Mouse (Mus musculus) heart, adult 18-20 months (tissue): ENCODE measurements around the gene Gm136. TPM values are rescaled to one million over a fixed set of nuclear protein-coding genes. Genes with fewer than 3 reads are reported as not detected.
A peak's percentile ranks its signal among the peaks of the same experiment; 100 is the strongest.
"Not testable (repeated sequence)": the region's sequence is repeated elsewhere in the genome, so short reads cannot be mapped to it uniquely, and the experiment has no call there.

Source experiments
- DNase-seq, 2 experiments: peaks; one replicate each; pipeline ENCODE4 v3.0.0; 2021 to 2022; ENCODE audit warnings: mixed read lengths in 1 of 2
- long read RNA-seq, 2 experiments: library from polyadenylated mRNA; stranded (forward); transcript quantifications; one replicate each; pipeline ENCODE4 v2.0.0; 2021
- total RNA-seq, 2 experiments: library from RNA; stranded (reverse); gene quantifications; 2 replicates each; pipeline ENCODE4 v1.2.3; 2021

Gene Gm136
- not detected for total RNA-seq
- long read RNA-seq, experiment 1, result 0 reads
- long read RNA-seq, experiment 2, result 0 reads

GRCm38 (mm10) chr4:34756163-34756562 is at the start of gene Gm136:
Gene Gm136 (minus strand): TSS chr4:34756263.
- no peak for DNase-seq

GRCm38 (mm10) chr4:34801166-34802034 is 45.3 kb upstream of the Gm136 start:
- DNase-seq, result no peak

GRCm38 (mm10) chr4:34798005-34798404 is 41.9 kb upstream of the Gm136 start:
- no peak for DNase-seq

- no peak for DNase-seq
These were observed 41.4 kb upstream of the Gm136 start for GRCm38 (mm10) chr4:34797294-34797983.

- DNase-seq, result no peak
These were observed 40.2 kb upstream of the Gm136 start for GRCm38 (mm10) chr4:34796294-34796693.

GRCm38 (mm10) chr4:34786476-34786875 is 30.4 kb upstream of the Gm136 start:
- DNase-seq, result no peak

GRCm38 (mm10) chr4:34785646-34786045 is 29.6 kb upstream of the Gm136 start:
- no peak for DNase-seq

- no peak for DNase-seq
These were observed 28.8 kb upstream of the Gm136 start for GRCm38 (mm10) chr4:34784865-34785264.

- DNase-seq, result no peak
These were observed 26.7 kb upstream of the Gm136 start for GRCm38 (mm10) chr4:34782730-34783129.

GRCm38 (mm10) chr4:34777677-34778527 is 21.8 kb upstream of the Gm136 start, which contains the start of gene Smim8:
Gene Smim8 (minus strand): TSS chr4:34778423.
- peak; percentile 92 to 96 for DNase-seq

- no peak for DNase-seq
These were observed 15.7 kb upstream of the Gm136 start for GRCm38 (mm10) chr4:34771652-34772371.

GRCm38 (mm10) chr4:34749236-34749635 is 6.8 kb downstream of the Gm136 start:
- DNase-seq, result no peak

GRCm38 (mm10) chr4:34734461-34734860 is 21.6 kb downstream of the Gm136 start:
- no peak for DNase-seq

- DNase-seq, result not testable (repeated sequence)
These were observed 22.6 kb downstream of the Gm136 start for GRCm38 (mm10) chr4:34733415-34733814.

GRCm38 (mm10) chr4:34729851-34730341 is 26.2 kb downstream of the Gm136 start, which contains the start of gene Cfap206:
Gene Cfap206 (minus strand): TSS chr4:34730206.
- peak; percentile 59 to 69 for DNase-seq

GRCm38 (mm10) chr4:34725710-34726109 is 30.4 kb downstream of the Gm136 start:
- DNase-seq, result not testable (repeated sequence)

GRCm38 (mm10) chr4:34724306-34724705 is 31.8 kb downstream of the Gm136 start:
- DNase-seq, result no peak

GRCm38 (mm10) chr4:34723186-34723585 is 32.9 kb downstream of the Gm136 start:
- no peak for DNase-seq

- no peak for DNase-seq
These were observed 35.8 kb downstream of the Gm136 start for GRCm38 (mm10) chr4:34720127-34720895.

- no peak for DNase-seq
These were observed 36.6 kb downstream of the Gm136 start for GRCm38 (mm10) chr4:34719421-34719820.
